Mouse (Mus musculus): ENCODE measurements around the gene Armt1. TPM values are rescaled to one million over a fixed set of nuclear protein-coding genes. Genes with fewer than 3 reads are reported as not detected.
A peak's percentile ranks its signal among the peaks of the same experiment; 100 is the strongest.

Gene Armt1
- polyA plus RNA-seq (2012; rRNA removed), result 22.1 and 23.1 TPM in 2 replicates

DNA sequence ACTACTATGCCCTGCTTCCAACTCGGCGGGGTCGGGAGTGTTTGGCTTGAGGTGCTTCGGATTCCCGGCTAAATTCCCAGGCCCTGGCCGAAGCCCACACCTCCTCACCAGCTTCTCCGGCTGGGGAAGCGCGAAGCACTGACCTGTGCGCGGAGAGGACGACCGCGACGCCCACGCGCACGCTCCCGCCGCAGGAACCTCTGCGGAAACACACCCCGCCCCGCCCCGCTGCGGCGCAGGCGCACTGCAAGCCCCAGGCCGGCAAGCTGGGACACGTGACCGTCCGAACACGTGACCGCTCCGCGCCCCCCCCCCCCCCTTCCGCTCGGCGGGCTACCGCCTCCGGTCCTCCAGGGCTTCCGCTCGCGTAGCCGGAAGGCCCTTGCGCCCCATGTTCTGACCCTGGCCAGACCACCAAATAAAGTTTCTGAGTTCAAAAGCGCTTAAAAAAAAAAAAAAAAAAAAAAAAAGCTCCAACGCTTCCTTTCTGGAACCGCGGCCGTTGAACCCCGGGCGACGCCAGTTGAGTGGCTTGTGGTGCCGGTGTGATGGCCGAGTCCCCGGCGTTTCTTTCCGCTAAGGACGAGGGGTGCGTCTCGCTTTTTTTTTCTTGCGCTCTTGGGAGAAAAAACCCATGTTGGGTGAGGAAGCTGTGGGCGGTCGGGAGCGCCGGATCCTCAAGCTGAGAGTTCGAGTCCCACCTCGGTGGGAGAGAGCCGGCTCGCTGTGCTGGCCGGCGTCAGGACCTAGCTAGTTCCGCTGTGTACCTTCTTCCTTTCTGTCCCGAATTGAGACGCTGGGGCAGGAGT is at the start of gene Armt1, which contains the start of gene Rmnd1:
Gene Armt1, plus strand, starts transcription at position 345 of the 809 bp plus-strand sequence.
Gene Rmnd1, minus strand, starts transcription at position 266 of the 809 bp plus-strand sequence.
- Histone ChIP-seq H3K27me3 (ENCODE audit: control insufficient read depth, insufficient read depth, low read length) (no peaks in the 10 kb centered on the region), H3K27ac (ENCODE audit: control insufficient read depth, insufficient read depth, low read length) (peak within 1 kb of the TSS; percentile 92), H3K4me1 (replicated peaks; ENCODE audit: control insufficient read depth, insufficient read depth, low read length) (peaks cover 9% of the 10 kb centered on the region), H3K36me3 (ENCODE audit: control insufficient read depth, insufficient read depth, low read length) (no peaks in the 10 kb centered on the region), H3K4me3 (ENCODE audit: control insufficient read depth, insufficient read depth, low read length) (peak within 1 kb of the TSS; percentile 74)
- under 1% methylated on average over 72 of the region's 75 CpGs for WGBS
- DNase-seq, result peak; percentile 95
- TF ChIP-seq CTCF (IDR thresholded peaks at IDR 0.05; ENCODE audit: borderline replicate concordance, control insufficient read depth, extremely low read depth, insufficient read depth, low read length, poor library complexity), result peak; percentile 44; the same call in 1 of the 2 replicates
- TF ChIP-seq POLR2A (IDR thresholded peaks at IDR 0.05; ENCODE audit: control insufficient read depth, extremely low read depth, insufficient read depth, low read length, poor library complexity), result peak; percentile 74

DNA sequence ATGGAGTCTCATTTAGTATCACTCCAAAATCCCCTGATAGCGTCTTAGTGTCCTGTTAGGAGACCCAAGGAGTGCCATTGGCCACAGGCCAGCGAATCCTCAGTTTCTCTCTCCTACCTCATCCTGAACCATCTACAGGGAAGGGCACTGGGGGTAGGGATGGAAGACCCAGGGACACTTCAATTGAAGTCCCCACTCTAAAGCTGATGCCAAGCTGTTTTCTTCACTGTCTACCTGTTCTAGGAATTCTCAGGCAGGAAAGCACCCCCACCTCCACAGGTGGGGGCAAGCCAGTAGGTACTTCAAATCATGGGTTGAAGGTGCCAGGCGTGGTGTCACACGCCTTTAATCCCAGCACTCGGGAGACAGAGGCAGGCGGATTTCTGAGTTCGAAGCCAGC is 48.0 kb upstream of the Armt1 start:
- WGBS, result 95% methylated on average over 7 of the region's 7 CpGs
- Histone ChIP-seq H3K4me3 (ENCODE audit: control insufficient read depth, insufficient read depth, low read length) (no peak overlapping the region), H3K27me3 (ENCODE audit: control insufficient read depth, insufficient read depth, low read length) (no peaks in the 10 kb centered on the region), H3K27ac (ENCODE audit: control insufficient read depth, insufficient read depth, low read length) (no peak overlapping the region), H3K36me3 (ENCODE audit: control insufficient read depth, insufficient read depth, low read length) (no peaks in the 10 kb centered on the region), H3K4me1 (replicated peaks; ENCODE audit: control insufficient read depth, insufficient read depth, low read length) (peaks cover 8% of the 10 kb centered on the region)
- DNase-seq, result no peak
- TF ChIP-seq CTCF (IDR thresholded peaks at IDR 0.05; ENCODE audit: borderline replicate concordance, control insufficient read depth, extremely low read depth, insufficient read depth, low read length, poor library complexity) (no peak), POLR2A (IDR thresholded peaks at IDR 0.05; ENCODE audit: control insufficient read depth, extremely low read depth, insufficient read depth, low read length, poor library complexity) (no peak)

DNA sequence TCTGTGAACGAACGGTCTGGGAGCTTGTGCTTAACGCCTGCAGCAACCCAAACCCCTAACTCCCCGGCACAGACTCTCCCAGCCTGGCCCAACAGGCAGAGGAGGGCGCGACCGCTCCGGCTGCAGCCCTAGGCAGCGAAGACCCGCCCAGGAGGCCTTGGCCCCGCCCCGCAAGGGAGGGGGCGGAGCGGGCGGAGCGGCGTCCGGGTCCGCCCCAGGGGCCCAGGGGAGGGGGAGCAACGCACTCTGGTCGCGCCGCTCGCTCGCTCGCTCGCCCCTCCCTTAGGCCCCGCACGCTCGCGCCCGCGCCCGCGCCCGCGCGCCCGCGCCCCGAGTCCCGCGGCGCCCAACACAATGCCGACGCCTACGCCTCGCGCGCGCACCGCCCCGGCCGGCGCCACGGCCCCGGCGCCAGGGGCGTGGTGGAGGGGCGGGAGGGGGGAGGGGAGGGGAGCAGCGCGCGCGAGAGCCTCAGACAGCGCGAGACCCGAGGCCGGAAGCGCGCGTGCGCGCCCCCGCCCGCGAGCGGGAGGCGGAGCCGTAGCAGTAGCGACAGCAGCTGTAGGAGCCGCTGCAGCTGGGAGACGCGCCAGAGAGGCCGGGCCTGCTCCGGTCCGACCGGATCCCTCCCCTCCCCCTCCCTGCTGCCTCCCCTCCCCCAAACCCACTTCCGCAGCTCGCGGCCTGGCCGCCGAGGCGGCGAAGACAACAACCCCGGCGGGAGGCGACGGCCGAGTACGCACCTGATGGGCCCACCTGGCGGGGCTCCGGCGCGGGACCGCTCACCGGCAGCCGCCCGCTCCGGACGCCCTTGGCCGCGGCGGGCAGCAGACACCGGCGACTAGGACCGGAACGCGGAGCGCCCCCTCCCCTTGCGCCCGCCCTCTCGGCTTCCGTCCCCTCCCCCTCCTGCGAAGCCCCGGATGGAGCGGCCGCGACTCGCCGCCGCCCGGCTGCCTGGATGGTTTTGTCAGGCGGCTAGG is 45.4 kb upstream of the Armt1 start:
- DNase-seq, result peak; percentile 91
- peaks cover 20% of the 10 kb centered on the region for H3K4me1 ChIP-seq (replicated peaks; ENCODE audit: control insufficient read depth, insufficient read depth, low read length)
- under 1% methylated on average over 88 of the region's 133 CpGs for WGBS
- peak; percentile 78 for TF ChIP-seq POLR2A (IDR thresholded peaks at IDR 0.05; ENCODE audit: control insufficient read depth, extremely low read depth, insufficient read depth, low read length, poor library complexity)
- TF ChIP-seq CTCF (IDR thresholded peaks at IDR 0.05; ENCODE audit: borderline replicate concordance, control insufficient read depth, extremely low read depth, insufficient read depth, low read length, poor library complexity), result 0 out of 2 replicates have a peak, but pooled peaks have one; percentile 31
- H3K27me3 ChIP-seq (ENCODE audit: control insufficient read depth, insufficient read depth, low read length), result no peaks in the 10 kb centered on the region
- H3K36me3 ChIP-seq (ENCODE audit: control insufficient read depth, insufficient read depth, low read length), result no peaks in the 10 kb centered on the region
- peak overlapping the region; percentile 73 for H3K4me3 ChIP-seq (ENCODE audit: control insufficient read depth, insufficient read depth, low read length)
- H3K27ac ChIP-seq (ENCODE audit: control insufficient read depth, insufficient read depth, low read length), result peak overlapping the region; percentile 93

DNA sequence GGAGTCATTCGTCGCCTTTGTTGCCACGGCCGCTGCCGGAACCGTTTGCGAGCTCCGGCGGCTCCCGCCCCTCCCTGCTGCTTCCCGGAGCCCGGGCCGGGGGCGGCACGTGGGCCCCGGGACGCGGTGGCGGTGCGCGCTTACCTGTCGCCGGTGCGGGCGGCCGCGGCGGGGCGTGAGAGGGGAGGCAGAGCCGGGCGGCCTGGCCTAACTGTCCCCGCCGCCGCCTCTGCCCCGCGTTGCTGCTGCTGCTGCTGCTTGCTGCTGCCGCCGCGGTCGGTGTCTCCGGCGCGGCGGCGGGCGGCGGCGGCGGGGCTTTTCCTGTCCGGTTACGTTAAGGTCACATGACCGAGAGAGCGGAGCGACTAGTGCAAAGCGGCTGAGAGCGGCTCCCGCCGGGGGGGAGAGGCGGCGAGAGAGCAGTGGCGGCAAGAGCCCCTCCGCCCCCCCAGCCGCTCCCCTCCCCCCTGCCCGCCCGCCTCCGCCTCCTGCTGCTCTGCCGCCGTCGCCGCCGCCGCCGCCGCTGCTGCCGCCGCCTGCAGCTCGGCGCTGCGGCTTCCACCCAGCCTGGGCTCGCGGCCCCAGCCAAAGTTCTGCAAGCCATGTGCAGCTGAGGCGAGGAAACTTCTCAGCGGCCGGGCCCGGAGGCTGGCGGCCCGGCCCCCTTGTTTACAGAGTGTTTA is 44.4 kb upstream of the Armt1 start, which contains the start of gene Zbtb2:
Gene Zbtb2, minus strand, starts transcription at position 408 of the 683 bp plus-strand sequence.
- Histone ChIP-seq H3K4me1 (replicated peaks; ENCODE audit: control insufficient read depth, insufficient read depth, low read length) (peaks cover 21% of the 10 kb centered on the region), H3K27me3 (ENCODE audit: control insufficient read depth, insufficient read depth, low read length) (no peaks in the 10 kb centered on the region), H3K4me3 (ENCODE audit: control insufficient read depth, insufficient read depth, low read length) (peak within 1 kb of the TSS; percentile 73), H3K27ac (ENCODE audit: control insufficient read depth, insufficient read depth, low read length) (peak within 1 kb of the TSS; percentile 93), H3K36me3 (ENCODE audit: control insufficient read depth, insufficient read depth, low read length) (no peaks in the 10 kb centered on the region)
- 2% methylated on average over 81 of the region's 87 CpGs for WGBS
- TF ChIP-seq POLR2A (IDR thresholded peaks at IDR 0.05; ENCODE audit: control insufficient read depth, extremely low read depth, insufficient read depth, low read length, poor library complexity) (no peak; the same call in 1 of the 2 replicates), CTCF (IDR thresholded peaks at IDR 0.05; ENCODE audit: borderline replicate concordance, control insufficient read depth, extremely low read depth, insufficient read depth, low read length, poor library complexity) (no peak)
- DNase-seq, result peak; percentile 66

DNA sequence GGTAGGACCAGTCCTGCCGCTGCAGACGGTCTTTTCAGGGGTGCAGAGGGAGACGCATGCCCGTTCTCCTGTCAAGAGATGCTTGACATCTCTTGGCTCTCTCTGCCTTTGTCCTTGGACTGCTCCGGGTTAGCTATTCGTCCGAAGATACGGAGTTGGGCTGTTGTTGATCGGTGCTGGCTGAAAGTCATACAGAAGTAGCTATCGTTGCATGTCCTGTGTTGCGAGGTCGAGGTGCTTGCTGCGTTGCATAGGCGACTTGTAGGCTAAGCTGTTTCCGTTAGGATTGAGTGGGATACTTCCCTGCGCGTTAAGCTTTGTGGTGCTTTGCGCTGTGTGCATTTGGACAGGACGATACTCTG is 43.9 kb upstream of the Armt1 start:
- H3K27ac ChIP-seq (ENCODE audit: control insufficient read depth, insufficient read depth, low read length), result peak overlapping the region; percentile 67
- peaks cover 24% of the 10 kb centered on the region for H3K4me1 ChIP-seq (replicated peaks; ENCODE audit: control insufficient read depth, insufficient read depth, low read length)
- WGBS, result 1% methylated on average over 19 of the region's 19 CpGs
- H3K27me3 ChIP-seq (ENCODE audit: control insufficient read depth, insufficient read depth, low read length), result no peaks in the 10 kb centered on the region
- no peak for DNase-seq
- TF ChIP-seq CTCF (IDR thresholded peaks at IDR 0.05; ENCODE audit: borderline replicate concordance, control insufficient read depth, extremely low read depth, insufficient read depth, low read length, poor library complexity) (no peak), POLR2A (IDR thresholded peaks at IDR 0.05; ENCODE audit: control insufficient read depth, extremely low read depth, insufficient read depth, low read length, poor library complexity) (peak; percentile 22; the same call in 1 of the 2 replicates)
- H3K36me3 ChIP-seq (ENCODE audit: control insufficient read depth, insufficient read depth, low read length), result no peaks in the 10 kb centered on the region
- peak overlapping the region; percentile 73 for H3K4me3 ChIP-seq (ENCODE audit: control insufficient read depth, insufficient read depth, low read length)
